Mouse (Mus musculus) lung, postnatal 25 days (tissue): Measurements from ENCODE around the gene Abcb5.

Experiments
- DNase-seq: peaks from one replicate; pipeline ENCODE4 v3.0.0; 2022; ENCODE audit warnings: low spot score

Abcb5 gene

GRCm38 (mm10) chr12:118847861-118848495 lies 118.2 kb downstream of the Abcb5 start:
- no peak for DNase-seq

- DNase-seq, result no peak
These were observed 118.8 kb downstream of the Abcb5 start for GRCm38 (mm10) chr12:118847381-118847780.

- no peak for DNase-seq
These were observed 119.4 kb downstream of the Abcb5 start for GRCm38 (mm10) chr12:118846649-118847321.

- no peak for DNase-seq
These were observed 120.0 kb downstream of the Abcb5 start, which contains the start of gene Sp8 for GRCm38 (mm10) chr12:118846221-118846620. Gene Sp8, plus strand, starts transcription at chr12:118846329.

- no peak for DNase-seq
These were observed 120.9 kb downstream of the Abcb5 start for GRCm38 (mm10) chr12:118845351-118845750.

- DNase-seq, result no peak
These were observed 121.4 kb downstream of the Abcb5 start for GRCm38 (mm10) chr12:118844841-118845240.

- DNase-seq, result no peak
These were observed 122.1 kb downstream of the Abcb5 start for GRCm38 (mm10) chr12:118844111-118844510.

- no peak for DNase-seq
These were observed 123.4 kb downstream of the Abcb5 start for GRCm38 (mm10) chr12:118842671-118843411.

GRCm38 (mm10) chr12:118841971-118842550 lies 124.2 kb downstream of the Abcb5 start:
- DNase-seq, result no peak

- DNase-seq, result no peak
These were observed 124.8 kb downstream of the Abcb5 start for GRCm38 (mm10) chr12:118841381-118841922.

GRCm38 (mm10) chr12:118840861-118841260 lies 125.4 kb downstream of the Abcb5 start:
- DNase-seq, result no peak

- DNase-seq, result no peak
These were observed 125.9 kb downstream of the Abcb5 start for GRCm38 (mm10) chr12:118840301-118840700.

GRCm38 (mm10) chr12:118839398-118839797 lies 126.8 kb downstream of the Abcb5 start:
- DNase-seq, result no peak

GRCm38 (mm10) chr12:118838260-118838659 lies 128.0 kb downstream of the Abcb5 start:
- DNase-seq, result no peak

- no peak for DNase-seq
These were observed 128.9 kb downstream of the Abcb5 start for GRCm38 (mm10) chr12:118837361-118837760.

- no peak for DNase-seq
These were observed 129.5 kb downstream of the Abcb5 start for GRCm38 (mm10) chr12:118836411-118837341.

GRCm38 (mm10) chr12:118829881-118830280 lies 136.3 kb downstream of the Abcb5 start:
- no peak for DNase-seq
